8 mouse cellular contexts compared by ENCODE assay signal in genomic region chr5:74536180-74536947, GRCm38 (mm10). TPM values are rescaled to one million over a fixed set of nuclear protein-coding genes. Genes with fewer than 3 reads are reported as not detected.
A peak's percentile ranks its signal among the peaks of the same experiment; 100 is the strongest.
DNase-seq lines count a peak whose midpoint lies in the region; ATAC-seq and TF ChIP-seq lines count a peak whose summit lies in the region.

No protein-coding gene starts in this region.

- TF ChIP-seq EP300 in MEL (IDR thresholded peaks at IDR 0.05; ENCODE audit: low read depth in 1 of 2, low read length in 2 of 2), result no peak

- H3K4me3 ChIP-seq in heart, embryonic 15.5 days, result peak overlapping the region; percentile 70
- H3K4me3 ChIP-seq in MEL (ENCODE audit: control insufficient read depth in 1 of 2, insufficient read depth in 1 of 2, low read depth in 2 of 2, low read length in 2 of 2), result peak overlapping the region; percentile 61 to 87
- peak overlapping the region; percentile 89 for H3K4me3 ChIP-seq in hindbrain, embryonic 10.5 days
- peak overlapping the region; percentile 73 for H3K4me3 ChIP-seq in midbrain, embryonic 12.5 days

- peak overlapping the region; percentile 97 for H3K27ac ChIP-seq in heart, embryonic 15.5 days
- peak overlapping the region; percentile 83 for H3K27ac ChIP-seq in MEL (ENCODE audit: control insufficient read depth, low read depth, low read length)
- H3K27ac ChIP-seq in hindbrain, embryonic 10.5 days, result peak overlapping the region; percentile 98
- peak overlapping the region; percentile 94 for H3K27ac ChIP-seq in midbrain, embryonic 12.5 days (replicated peaks)

- TF ChIP-seq CTCF in MEL (IDR thresholded peaks at IDR 0.05 in 2 of 3, conservative IDR thresholded peaks at IDR 0.05 in 1 of 3; ENCODE audit: control insufficient read depth in 1 of 3, insufficient read depth in 1 of 3, low read depth in 2 of 3, low read length in 3 of 3, poor library complexity in 1 of 3, severe bottlenecking in 1 of 3), result no peak

- H3K27me3 ChIP-seq in heart, embryonic 15.5 days, result no peaks in the 10 kb centered on the region
- H3K27me3 ChIP-seq in MEL (ENCODE audit: control insufficient read depth in 1 of 2, insufficient read depth in 2 of 2, low read length in 2 of 2), result no peaks in the 10 kb centered on the region
- H3K27me3 ChIP-seq in hindbrain, embryonic 10.5 days (ENCODE audit: insufficient read depth, poor library complexity, severe bottlenecking), result no peaks in the 10 kb centered on the region
- H3K27me3 ChIP-seq in midbrain, embryonic 12.5 days, result no peaks in the 10 kb centered on the region

- no peak for TF ChIP-seq RAD21 in MEL (IDR thresholded peaks at IDR 0.05; ENCODE audit: low read depth, low read length)

- ATAC-seq in heart, embryonic 15.5 days (replicated peaks; ENCODE audit: insufficient number of reproducible peaks, insufficient read depth, low FRiP score, low read depth), result no peak
- no peak for ATAC-seq in midbrain, embryonic 12.5 days (ENCODE audit: low FRiP score, low read depth)
- no peak for ATAC-seq in megakaryocyte progenitor cell, adult 5-6 weeks (replicated peaks; ENCODE audit: poor library complexity)

- peaks cover 38% of the 10 kb centered on the region for H3K79me2 ChIP-seq in MEL (ENCODE audit: control insufficient read depth, insufficient read depth, low read length, poor library complexity)

- H3K4me2 ChIP-seq in heart, embryonic 15.5 days, result peak overlapping the region; percentile 70
- peak overlapping the region; percentile 63 for H3K4me2 ChIP-seq in midbrain, embryonic 12.5 days (replicated peaks)

- H3K9me3 ChIP-seq in heart, embryonic 15.5 days (replicated peaks), result no peaks in the 10 kb centered on the region
- H3K9me3 ChIP-seq in MEL (replicated peaks; ENCODE audit: insufficient read depth, low read length), result no peaks in the 10 kb centered on the region
- H3K9me3 ChIP-seq in hindbrain, embryonic 10.5 days, result no peaks in the 10 kb centered on the region
- H3K9me3 ChIP-seq in midbrain, embryonic 12.5 days, result no peaks in the 10 kb centered on the region

- no peak for DNase-seq in heart, postnatal 4 days
- peak; percentile 65 for DNase-seq in MEL (ENCODE audit: low read depth, low spot score)
- no peak for DNase-seq in hindbrain, embryonic 10.5 days (ENCODE audit: low spot score)
- DNase-seq in cerebellum, postnatal 14 days, result no peak
- DNase-seq in frontal cortex, postnatal 36 days (ENCODE audit: low spot score in 2 of 2), result no peak

- H3K9ac ChIP-seq in heart, embryonic 15.5 days, result peak overlapping the region; percentile 84
- peak overlapping the region; percentile 92 for H3K9ac ChIP-seq in MEL (ENCODE audit: control insufficient read depth, low read depth, low read length, poor library complexity, severe bottlenecking)
- peak overlapping the region; percentile 87 for H3K9ac ChIP-seq in midbrain, embryonic 12.5 days (replicated peaks)

- H3K4me1 ChIP-seq in heart, embryonic 15.5 days (replicated peaks), result peaks cover 17% of the 10 kb centered on the region
- peaks cover 8 to 26% of the 10 kb centered on the region in 2 experiments for H3K4me1 ChIP-seq in MEL (ENCODE audit: control insufficient read depth in 1 of 2, insufficient read depth in 2 of 2, low read length in 2 of 2)
- peaks cover 24% of the 10 kb centered on the region for H3K4me1 ChIP-seq in hindbrain, embryonic 10.5 days (replicated peaks)
- peaks cover 18% of the 10 kb centered on the region for H3K4me1 ChIP-seq in midbrain, embryonic 12.5 days

- 36% methylated on average over 12 of the region's 12 CpGs for WGBS in heart, embryonic 15.5 days
- 55% methylated on average over 12 of the region's 12 CpGs for WGBS in hindbrain, embryonic 10.5 days
- 52% methylated on average over 12 of the region's 12 CpGs for WGBS in midbrain, embryonic 12.5 days

- no peak for TF ChIP-seq POLR2A in MEL (IDR thresholded peaks at IDR 0.05; ENCODE audit: control insufficient read depth in 1 of 2, insufficient read depth in 1 of 2, low read depth in 1 of 2, low read length in 2 of 2, poor library complexity in 1 of 2)

- 0 out of 2 replicates have a peak, but pooled peaks cover 13% of the 10 kb centered on the region for H3K36me3 ChIP-seq in heart, embryonic 15.5 days
- peaks cover 29 to 32% of the 10 kb centered on the region in 2 experiments for H3K36me3 ChIP-seq in MEL (ENCODE audit: control insufficient read depth in 1 of 2, insufficient read depth in 2 of 2, low read length in 2 of 2)
- H3K36me3 ChIP-seq in hindbrain, embryonic 10.5 days, result peaks cover 32% of the 10 kb centered on the region
- H3K36me3 ChIP-seq in midbrain, embryonic 12.5 days, result peaks cover 9% of the 10 kb centered on the region; the same call in 1 of the 2 replicates

TF ChIP-seq in MEL, 35 proteins besides CTCF, POLR2A, EP300 and RAD21:
- TF ChIP-seq SMC3 (IDR thresholded peaks at IDR 0.05; ENCODE audit: low read depth, low read length) (no peak), RCOR1 (IDR thresholded peaks at IDR 0.05; ENCODE audit: low read depth, low read length) (no peak), MXI1 (IDR thresholded peaks at IDR 0.05; ENCODE audit: low read depth, low read length) (peak; percentile 60; the same call in 1 of the 2 replicates), GABPA (IDR thresholded peaks at IDR 0.05; ENCODE audit: low read depth, low read length) (no peak), USF1 (IDR thresholded peaks at IDR 0.05; ENCODE audit: low read depth, low read length) (peak; percentile 41; the same call in 1 of the 2 replicates)

RNA-seq across cellular contexts. Expression of gene Fip1l1, which starts 1.1 kb away (rescaled TPM):
- polyA plus RNA-seq in heart, embryonic 15.5 days (2015; fragmentation: Nextera tagmentation; extraction: Ambion mirVana), result 55.3 and 57.7 TPM in 2 replicates
- total RNA-seq in heart, postnatal 4 days (2021), result 10 to 100 TPM; 49.0 to 56.2 TPM
- total RNA-seq in MEL (2012; rRNA removed), result 68.3 and 70.6 TPM in 2 replicates
- polyA plus RNA-seq in MEL (2012; ENCODE audit: insufficient read depth in 1 of 2, insufficient read length in 2 of 2, low read depth in 1 of 2, low replicate concordance in 2 of 2, missing spikeins in 1 of 2), result 100 to 1,000 TPM in 1 of 2 experiments, 10 to 100 TPM in 1; 40.4 to 113 TPM
- polyA plus RNA-seq in hindbrain, embryonic 10.5 days (2016; fragmentation: Nextera tagmentation; extraction: Ambion mirVana), result 84.7 and 105 TPM in 2 replicates
- 106 and 118 TPM in 2 replicates for polyA plus RNA-seq in midbrain, embryonic 12.5 days (2016; fragmentation: Nextera tagmentation; extraction: Ambion mirVana)
- 88.3 and 92.9 TPM in 2 replicates for total RNA-seq in megakaryocyte progenitor cell, adult 5-6 weeks (2015)
- total RNA-seq in megakaryocyte progenitor cell, adult 5-6 weeks (2017), result 142 and 184 TPM in 2 replicates

RNA-seq across cellular contexts. Expression of gene Scfd2, which starts 4.8 kb away (rescaled TPM):
- 12.8 and 13.8 TPM in 2 replicates for polyA plus RNA-seq in heart, embryonic 15.5 days (2015; fragmentation: Nextera tagmentation; extraction: Ambion mirVana)
- total RNA-seq in heart, postnatal 4 days (2021), result 10 to 100 TPM in 1 of 2 experiments, 1 to 10 TPM in 1; 9.9 to 11.9 TPM
- total RNA-seq in MEL (2012; rRNA removed), result 18.8 and 19.3 TPM in 2 replicates
- polyA plus RNA-seq in MEL (2012; ENCODE audit: insufficient read depth in 1 of 2, insufficient read length in 2 of 2, low read depth in 1 of 2, low replicate concordance in 2 of 2, missing spikeins in 1 of 2), result 10 to 100 TPM in 1 of 2 experiments, not detected in 1; 20.3 TPM
- 18.1 and 19.7 TPM in 2 replicates for polyA plus RNA-seq in hindbrain, embryonic 10.5 days (2016; fragmentation: Nextera tagmentation; extraction: Ambion mirVana)
- polyA plus RNA-seq in midbrain, embryonic 12.5 days (2016; fragmentation: Nextera tagmentation; extraction: Ambion mirVana), result 17.7 and 21.4 TPM in 2 replicates
- 20.2 and 30.8 TPM in 2 replicates for total RNA-seq in megakaryocyte progenitor cell, adult 5-6 weeks (2015)
- total RNA-seq in megakaryocyte progenitor cell, adult 5-6 weeks (2017), result 17.8 and 23.9 TPM in 2 replicates
